Mouse (Mus musculus) bone marrow macrophage, adult 2 months (primary cell): Measurements from ENCODE around the gene Pou2af1.

Experiments used
- CTCF ChIP-seq: IDR thresholded peaks from 2 replicates; pipeline ENCODE4 v1.5.1; 2012; ENCODE audit warnings: low read depth, mild to moderate bottlenecking, low read length, moderate library complexity
- POLR2A ChIP-seq: IDR thresholded peaks from 2 replicates; pipeline ENCODE4 v1.6.1; 2012; ENCODE audit warnings: mild to moderate bottlenecking, low read depth, low read length, borderline replicate concordance

- TF ChIP-seq CTCF (no peak), POLR2A (no peak)
These were observed 30.5 kb upstream of the Pou2af1 start for GRCm38 (mm10) chr9:51182716-51183710.
